Mouse (Mus musculus): ENCODE measurements around the gene H2afy2. TPM values are rescaled to one million over a fixed set of nuclear protein-coding genes. Genes with fewer than 3 reads are reported as not detected.

The H2afy2 gene
- 2.0 and 2.1 TPM in 2 replicates for polyA plus RNA-seq (2012; rRNA removed)

DNA sequence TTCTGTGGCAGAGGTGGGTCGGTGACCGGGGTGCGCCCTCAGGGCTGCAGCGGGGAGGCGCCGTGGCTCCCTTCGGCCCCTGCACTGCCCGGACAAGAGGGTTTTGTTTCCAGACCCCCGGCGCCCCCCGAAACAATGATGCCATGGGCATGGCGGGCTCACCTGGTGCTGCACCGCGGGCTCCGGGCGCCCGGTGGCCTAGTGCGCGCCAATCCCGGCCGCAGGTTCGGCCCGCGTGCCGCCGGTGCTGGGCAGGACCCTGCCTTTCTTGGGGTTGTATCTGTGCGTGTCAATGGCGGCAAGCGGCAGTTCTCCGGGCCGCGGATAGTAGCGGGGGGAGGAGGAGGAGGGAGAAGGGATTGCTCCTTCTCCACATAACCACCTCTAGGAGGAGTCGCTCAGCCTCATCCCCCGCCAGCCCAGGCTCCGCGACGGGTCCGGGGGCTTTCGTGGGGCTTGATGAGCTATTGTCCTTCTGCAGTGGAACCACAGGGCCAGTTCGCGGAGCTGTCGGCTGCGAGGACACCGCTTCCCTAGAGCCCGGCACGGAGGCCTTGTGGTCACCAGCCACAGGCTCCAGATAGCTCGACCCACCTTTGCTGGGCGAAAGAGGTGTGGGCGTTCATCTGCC is at the start of gene H2afy2:
H2afy2 (minus strand) TSS at position 527 of the 631 bp plus-strand sequence.
- peak; percentile 3 for DNase-seq
- TF ChIP-seq POLR2A (IDR thresholded peaks at IDR 0.05; ENCODE audit: control insufficient read depth, extremely low read depth, insufficient read depth, low read length, poor library complexity) (no peak), CTCF (IDR thresholded peaks at IDR 0.05; ENCODE audit: borderline replicate concordance, control insufficient read depth, extremely low read depth, insufficient read depth, low read length, poor library complexity) (no peak)
- Histone ChIP-seq H3K4me1 (replicated peaks; ENCODE audit: control insufficient read depth, insufficient read depth, low read length) (no peaks in the 10 kb centered on the region), H3K27ac (ENCODE audit: control insufficient read depth, insufficient read depth, low read length) (no peak within 1 kb of the TSS), H3K36me3 (ENCODE audit: control insufficient read depth, insufficient read depth, low read length) (no peaks in the 10 kb centered on the region), H3K27me3 (ENCODE audit: control insufficient read depth, insufficient read depth, low read length) (peaks cover 15% of the 10 kb centered on the region), H3K4me3 (ENCODE audit: control insufficient read depth, insufficient read depth, low read length) (peak within 1 kb of the TSS; percentile 16)
- WGBS = 3% methylated on average over 50 of the region's 50 CpGs

DNA sequence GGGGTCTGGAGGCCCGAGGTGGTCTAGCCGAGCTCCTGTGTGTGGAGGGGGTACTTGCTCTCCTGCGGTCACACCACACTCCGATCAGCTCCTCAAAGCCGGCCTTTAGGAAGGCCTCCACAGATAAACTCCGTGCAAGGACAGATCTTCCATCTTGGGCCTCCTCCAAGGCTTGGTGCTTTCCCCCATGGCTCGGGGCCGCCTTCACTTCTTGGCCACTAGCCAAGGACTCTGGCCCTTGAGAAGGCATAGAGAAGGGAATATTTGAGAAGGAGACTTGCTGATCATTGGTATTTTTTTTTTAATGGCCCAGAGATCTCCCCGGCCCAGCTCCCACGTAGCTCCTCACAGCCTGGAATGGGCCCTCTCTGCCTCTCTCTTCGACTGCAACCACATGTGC is 48.8 kb upstream of the H2afy2 start:
- no peak for DNase-seq
- TF ChIP-seq POLR2A (IDR thresholded peaks at IDR 0.05; ENCODE audit: control insufficient read depth, extremely low read depth, insufficient read depth, low read length, poor library complexity) = no peak
- no peak for TF ChIP-seq CTCF (IDR thresholded peaks at IDR 0.05; ENCODE audit: borderline replicate concordance, control insufficient read depth, extremely low read depth, insufficient read depth, low read length, poor library complexity)

DNA sequence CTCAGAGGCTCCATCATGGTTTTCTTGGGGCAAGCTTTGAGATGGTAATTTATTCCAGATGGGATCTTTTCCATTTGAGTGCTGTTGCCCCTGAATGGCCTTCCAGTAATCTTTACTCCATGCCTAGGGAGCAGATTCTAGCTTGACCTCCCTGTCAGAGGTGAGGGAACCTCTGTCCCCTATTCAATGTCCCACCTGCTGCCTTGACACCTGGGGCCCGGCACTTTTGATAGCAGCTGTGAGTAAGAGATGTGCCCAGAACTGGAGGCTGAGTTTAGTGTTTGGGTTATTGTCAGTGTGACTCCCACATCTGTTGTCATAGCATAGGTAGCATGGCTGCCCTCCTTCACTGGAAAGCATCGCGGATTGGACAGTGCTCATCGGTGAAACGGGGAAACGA is 47.8 kb upstream of the H2afy2 start:
- Histone ChIP-seq H3K27me3 (ENCODE audit: control insufficient read depth, insufficient read depth, low read length) (no peaks in the 10 kb centered on the region), H3K27ac (ENCODE audit: control insufficient read depth, insufficient read depth, low read length) (no peak overlapping the region), H3K4me3 (ENCODE audit: control insufficient read depth, insufficient read depth, low read length) (no peak overlapping the region), H3K4me1 (replicated peaks; ENCODE audit: control insufficient read depth, insufficient read depth, low read length) (no peaks in the 10 kb centered on the region), H3K36me3 (ENCODE audit: control insufficient read depth, insufficient read depth, low read length) (no peaks in the 10 kb centered on the region)
- no peak for TF ChIP-seq CTCF (IDR thresholded peaks at IDR 0.05; ENCODE audit: borderline replicate concordance, control insufficient read depth, extremely low read depth, insufficient read depth, low read length, poor library complexity)
- no peak for TF ChIP-seq POLR2A (IDR thresholded peaks at IDR 0.05; ENCODE audit: control insufficient read depth, extremely low read depth, insufficient read depth, low read length, poor library complexity)
- no peak for DNase-seq
- 97% methylated on average over 6 of the region's 6 CpGs for WGBS

More for the DNA sequence above, 48.8 kb upstream of the H2afy2 start:
- Histone ChIP-seq H3K36me3 (ENCODE audit: control insufficient read depth, insufficient read depth, low read length) (no peaks in the 10 kb centered on the region), H3K27me3 (ENCODE audit: control insufficient read depth, insufficient read depth, low read length) (no peaks in the 10 kb centered on the region), H3K4me1 (replicated peaks; ENCODE audit: control insufficient read depth, insufficient read depth, low read length) (no peaks in the 10 kb centered on the region), H3K4me3 (ENCODE audit: control insufficient read depth, insufficient read depth, low read length) (no peak overlapping the region), H3K27ac (ENCODE audit: control insufficient read depth, insufficient read depth, low read length) (no peak overlapping the region)
- WGBS = 81% methylated on average over 11 of the region's 11 CpGs

DNA sequence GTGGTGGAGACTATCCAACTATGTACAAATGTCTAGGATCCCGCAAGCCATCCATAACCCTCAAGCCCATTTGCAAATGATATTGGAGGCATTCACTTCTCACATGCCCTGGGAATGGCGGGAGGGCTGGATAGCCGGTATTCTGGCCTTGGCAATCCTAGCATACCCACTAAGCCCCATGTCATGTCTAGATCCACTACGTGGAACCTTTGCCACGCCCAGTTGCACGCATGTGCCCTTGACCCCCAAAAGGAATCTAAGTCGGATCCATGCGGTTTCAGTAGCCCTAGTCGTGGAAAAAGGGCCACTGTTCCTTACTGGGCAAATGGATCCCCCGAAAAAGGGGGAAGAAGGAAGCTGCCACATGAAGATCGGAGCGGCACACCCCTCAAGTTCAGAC is 47.3 kb upstream of the H2afy2 start:
- no peak overlapping the region for H3K27ac ChIP-seq (ENCODE audit: control insufficient read depth, insufficient read depth, low read length)
- H3K4me3 ChIP-seq (ENCODE audit: control insufficient read depth, insufficient read depth, low read length) = no peak overlapping the region
- no peaks in the 10 kb centered on the region for H3K4me1 ChIP-seq (replicated peaks; ENCODE audit: control insufficient read depth, insufficient read depth, low read length)
- DNase-seq = no peak
- H3K36me3 ChIP-seq (ENCODE audit: control insufficient read depth, insufficient read depth, low read length) = no peaks in the 10 kb centered on the region
- H3K27me3 ChIP-seq (ENCODE audit: control insufficient read depth, insufficient read depth, low read length) = no peaks in the 10 kb centered on the region
- TF ChIP-seq POLR2A (IDR thresholded peaks at IDR 0.05; ENCODE audit: control insufficient read depth, extremely low read depth, insufficient read depth, low read length, poor library complexity) (no peak), CTCF (IDR thresholded peaks at IDR 0.05; ENCODE audit: borderline replicate concordance, control insufficient read depth, extremely low read depth, insufficient read depth, low read length, poor library complexity) (no peak)
- 91% methylated on average over 12 of the region's 12 CpGs for WGBS

DNA sequence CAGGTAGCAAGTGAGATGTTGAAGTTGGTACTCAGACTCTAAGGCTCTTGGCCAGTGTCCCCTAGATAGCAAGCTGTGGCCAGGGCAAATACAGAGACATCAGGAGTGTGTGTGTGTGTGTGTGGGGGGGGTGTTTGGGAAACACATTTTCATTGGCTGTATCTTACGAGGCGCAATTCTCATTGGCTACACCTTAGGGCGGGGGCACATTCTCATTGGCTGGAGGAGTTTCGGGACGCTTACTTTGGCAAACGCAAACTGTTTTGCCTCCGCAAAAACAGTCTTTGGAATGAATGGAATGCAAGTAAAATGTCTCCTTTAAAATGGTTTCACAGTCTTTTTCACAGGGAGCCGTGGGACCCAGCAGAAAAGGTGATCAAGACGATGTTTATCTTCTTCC is 46.9 kb upstream of the H2afy2 start:
- WGBS = 85% methylated on average over 9 of the region's 9 CpGs
- DNase-seq = no peak
- Histone ChIP-seq H3K27ac (ENCODE audit: control insufficient read depth, insufficient read depth, low read length) (no peak overlapping the region), H3K27me3 (ENCODE audit: control insufficient read depth, insufficient read depth, low read length) (no peaks in the 10 kb centered on the region), H3K4me1 (replicated peaks; ENCODE audit: control insufficient read depth, insufficient read depth, low read length) (no peaks in the 10 kb centered on the region), H3K4me3 (ENCODE audit: control insufficient read depth, insufficient read depth, low read length) (no peak overlapping the region), H3K36me3 (ENCODE audit: control insufficient read depth, insufficient read depth, low read length) (no peaks in the 10 kb centered on the region)
- TF ChIP-seq POLR2A (IDR thresholded peaks at IDR 0.05; ENCODE audit: control insufficient read depth, extremely low read depth, insufficient read depth, low read length, poor library complexity) = no peak
- no peak for TF ChIP-seq CTCF (IDR thresholded peaks at IDR 0.05; ENCODE audit: borderline replicate concordance, control insufficient read depth, extremely low read depth, insufficient read depth, low read length, poor library complexity)

DNA sequence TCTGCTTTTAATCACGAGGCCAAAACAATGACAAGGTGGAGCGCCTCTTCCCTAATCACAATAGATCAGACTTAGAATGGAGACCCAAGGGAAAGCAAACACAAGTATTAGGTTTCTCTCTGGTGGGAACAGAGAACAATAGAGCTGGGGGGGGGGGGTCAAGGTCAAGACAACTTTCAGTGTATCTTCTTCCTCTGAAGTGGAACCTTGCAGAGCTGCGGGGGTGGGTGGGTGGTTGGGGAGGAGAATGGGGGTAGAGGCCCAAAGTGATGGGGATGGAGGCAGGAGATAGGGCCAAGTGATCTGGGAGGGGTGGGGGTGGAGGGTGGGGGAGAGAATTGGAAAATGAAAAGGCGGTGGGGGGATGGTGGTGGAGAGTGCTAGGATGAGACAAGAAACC is 45.1 kb upstream of the H2afy2 start:
- Histone ChIP-seq H3K27ac (ENCODE audit: control insufficient read depth, insufficient read depth, low read length) (no peak overlapping the region), H3K36me3 (ENCODE audit: control insufficient read depth, insufficient read depth, low read length) (no peaks in the 10 kb centered on the region), H3K4me1 (replicated peaks; ENCODE audit: control insufficient read depth, insufficient read depth, low read length) (no peaks in the 10 kb centered on the region), H3K4me3 (ENCODE audit: control insufficient read depth, insufficient read depth, low read length) (no peak overlapping the region), H3K27me3 (ENCODE audit: control insufficient read depth, insufficient read depth, low read length) (no peaks in the 10 kb centered on the region)
- no peak for TF ChIP-seq CTCF (IDR thresholded peaks at IDR 0.05; ENCODE audit: borderline replicate concordance, control insufficient read depth, extremely low read depth, insufficient read depth, low read length, poor library complexity)
- TF ChIP-seq POLR2A (IDR thresholded peaks at IDR 0.05; ENCODE audit: control insufficient read depth, extremely low read depth, insufficient read depth, low read length, poor library complexity) = no peak
- WGBS = 82% methylated on average over 4 of the region's 4 CpGs
- no peak for DNase-seq

Measured in thymus, adult 2 months (tissue).